Mouse (Mus musculus) ES-E14 (cell line): ENCODE data around the gene Impg1.

Experiments
- CHD2 ChIP-seq: IDR thresholded peaks from 2 replicates; pipeline ENCODE4 v1.6.1; 2014; ENCODE audit warnings: mild to moderate bottlenecking, low read depth, low read length, inconsistent platforms
- HCFC1 ChIP-seq: IDR thresholded peaks from 2 replicates; pipeline ENCODE4 v1.6.1; 2012; ENCODE audit warnings: low read length, inconsistent platforms, borderline replicate concordance; ENCODE audit not compliant: insufficient read depth
- MAFK ChIP-seq: IDR thresholded peaks from 2 replicates; pipeline ENCODE4 v1.6.1; 2014; ENCODE audit warnings: mild to moderate bottlenecking, low read depth, low read length, inconsistent platforms; ENCODE audit not compliant: insufficient read depth
- ZC3H11A ChIP-seq: IDR thresholded peaks from 2 replicates; pipeline ENCODE4 v1.6.1; 2012; ENCODE audit warnings: low read depth, mild to moderate bottlenecking, inconsistent platforms, low read length, borderline replicate concordance
- ZNF384 ChIP-seq: IDR thresholded peaks from 2 replicates; pipeline ENCODE4 v1.6.1; 2012; ENCODE audit warnings: low read depth, low read length, inconsistent platforms

- no peak for TF ChIP-seq HCFC1
- TF ChIP-seq ZNF384 = no peak
- TF ChIP-seq CHD2 = no peak
- TF ChIP-seq MAFK = no peak
- no peak for TF ChIP-seq ZC3H11A
These were observed 123.5 kb downstream of the Impg1 start for GRCm38 (mm10) chr9:80341756-80342155.
